In the genomic region with DNA sequence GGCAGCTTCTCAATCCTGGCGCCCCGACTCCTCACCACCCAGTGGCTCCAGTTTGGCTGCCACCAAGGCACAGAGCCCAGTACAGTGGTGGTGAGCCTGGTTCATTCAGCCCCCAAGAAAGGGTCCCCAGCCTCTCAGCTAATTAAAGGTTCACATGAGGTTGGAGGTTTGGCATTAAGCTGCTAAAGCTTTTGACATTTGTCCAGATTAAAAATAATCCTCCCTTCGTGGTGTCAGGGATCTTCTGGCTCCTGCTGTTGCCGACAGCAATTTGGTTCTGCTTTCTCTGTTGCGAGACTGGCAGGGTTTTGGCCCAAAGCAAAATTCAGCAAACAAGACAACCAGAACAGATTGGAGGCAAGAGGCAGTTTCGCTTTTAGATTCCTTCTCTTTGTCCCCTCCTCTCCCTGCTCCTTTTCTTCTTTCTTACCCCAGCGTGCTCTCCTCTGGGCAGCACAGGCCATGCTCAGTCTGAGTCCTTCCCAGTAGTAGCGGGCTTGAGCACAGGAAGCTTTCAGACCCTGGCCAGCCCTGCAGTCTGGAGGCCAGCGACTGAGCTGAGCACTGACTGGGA, we compare ENCODE assay signal across 8 mouse cellular contexts.
DNase-seq lines count a peak whose midpoint lies in the region; ATAC-seq lines count a peak whose summit lies in the region.
"Had no signal": no experiment of that assay in that cellular context is flagged by ENCODE, and none has a peak within 500 bp of the region (broad histone marks: within the 10 kb centered on the region; RNA-seq: fewer than 3 reads in every experiment).

No protein-coding gene starts in this region.

- H3K4me1 ChIP-seq in forebrain, embryonic 16.5 days (replicated peaks; ENCODE audit: control insufficient read depth, insufficient read depth, low read length), result peaks cover 23% of the 10 kb centered on the region
- peaks cover 3% of the 10 kb centered on the region for H3K4me1 ChIP-seq in midbrain, embryonic 15.5 days

- no peaks in the 10 kb centered on the region for H3K9me3 ChIP-seq in forebrain, embryonic 16.5 days (ENCODE audit: control insufficient read depth, low read length)
- H3K9me3 ChIP-seq in midbrain, embryonic 15.5 days, result no peaks in the 10 kb centered on the region
- H3K9me3 ChIP-seq: lung, embryonic 15.5 days had no signal

- ATAC-seq in forebrain, embryonic 16.5 days, result peak; percentile 74
- ATAC-seq in midbrain, embryonic 15.5 days (replicated peaks), result peak; percentile 42; the same call in 1 of the 2 replicates

- no peak overlapping the region for H3K4me2 ChIP-seq in forebrain, embryonic 16.5 days (ENCODE audit: low read length)
- no peak overlapping the region for H3K4me2 ChIP-seq in midbrain, embryonic 15.5 days
- H3K4me2 ChIP-seq: lung, embryonic 15.5 days had no signal

- peak; percentile 46 to 59 for DNase-seq in layer of hippocampus, postnatal 10 days (ENCODE audit: low spot score in 2 of 2)
- no peak for DNase-seq in layer of hippocampus, adult 8-10 months (ENCODE audit: low spot score in 2 of 2)
- DNase-seq in cerebellum, adult 8-10 months, result peak; percentile 47
- no peak for DNase-seq in thymus, adult 18-20 months
- no peak for DNase-seq in spleen, postnatal 36 days (ENCODE audit: low spot score in 2 of 2)

- H3K9ac ChIP-seq in forebrain, embryonic 16.5 days (replicated peaks; ENCODE audit: low read depth, low read length), result peak overlapping the region; percentile 38; the same call in 1 of the 2 replicates
- H3K9ac ChIP-seq in midbrain, embryonic 15.5 days, result no peak overlapping the region
- H3K9ac ChIP-seq: lung, embryonic 15.5 days had no signal

- H3K27ac ChIP-seq in forebrain, embryonic 16.5 days (ENCODE audit: low read length), result peak overlapping the region; percentile 93
- H3K27ac ChIP-seq in midbrain, embryonic 15.5 days, result peak overlapping the region; percentile 76
- H3K27ac ChIP-seq: lung, embryonic 15.5 days had no signal

- H3K36me3 ChIP-seq in forebrain, embryonic 16.5 days (ENCODE audit: control insufficient read depth, insufficient read depth), result no peaks in the 10 kb centered on the region
- no peaks in the 10 kb centered on the region for H3K36me3 ChIP-seq in midbrain, embryonic 15.5 days (replicated peaks)
- H3K36me3 ChIP-seq: lung, embryonic 15.5 days had no signal

- no peak overlapping the region for H3K4me3 ChIP-seq in forebrain, embryonic 16.5 days (replicated peaks; ENCODE audit: low read length)
- H3K4me3 ChIP-seq in midbrain, embryonic 15.5 days, result no peak overlapping the region
- H3K4me3 ChIP-seq: lung, embryonic 15.5 days had no signal

- WGBS in forebrain, embryonic 16.5 days, result 22% methylated on average over 9 of the region's 9 CpGs
- WGBS in midbrain, embryonic 15.5 days, result 30% methylated on average over 9 of the region's 9 CpGs

- H3K27me3 ChIP-seq in forebrain, embryonic 16.5 days (replicated peaks; ENCODE audit: control insufficient read depth, insufficient read depth, low read length), result no peaks in the 10 kb centered on the region
- H3K27me3 ChIP-seq in midbrain, embryonic 15.5 days (replicated peaks), result no peaks in the 10 kb centered on the region
- H3K27me3 ChIP-seq: lung, embryonic 15.5 days had no signal

Comparison
In these comparisons a context has a peak if more than half of its experiments do, and no peak if none do; other contexts are left out.
1. DNase-seq: peak in layer of hippocampus, postnatal 10 days (2 of 2) and cerebellum, adult 8-10 months (single experiment); none in layer of hippocampus, adult 8-10 months (0 of 2), thymus, adult 18-20 months (0 of 2) and spleen, postnatal 36 days (0 of 2).